Mouse (Mus musculus): Measurements from ENCODE around the gene Met. TPM values are rescaled to one million over a fixed set of nuclear protein-coding genes. Genes with fewer than 3 reads are reported as not detected.

Gene Met
- polyA plus RNA-seq, 1 experiment from 2014 or later, result 1.8 TPM

GRCm38 (mm10) chr6:17554263-17554662 lies 90.7 kb downstream of the Met start:
- no peak overlapping the region for H3K4me3 ChIP-seq (ENCODE audit: low read length)
- WGBS, result 74% methylated on average over 7 of the region's 7 CpGs
- no peaks in the 10 kb centered on the region for H3K9me3 ChIP-seq (ENCODE audit: control insufficient read depth, low read length)
- peak; percentile 34 for ATAC-seq
- H3K4me1 ChIP-seq (ENCODE audit: control insufficient read depth, insufficient read depth, low read depth, low read length), result no peaks in the 10 kb centered on the region
- H3K9ac ChIP-seq (ENCODE audit: low read depth, low read length), result no peak overlapping the region
- H3K4me2 ChIP-seq (ENCODE audit: low read length), result no peak overlapping the region
- H3K36me3 ChIP-seq (ENCODE audit: control insufficient read depth, insufficient read depth, low read length), result no peaks in the 10 kb centered on the region
- no peak overlapping the region for H3K27ac ChIP-seq (ENCODE audit: low read depth, low read length)
- H3K27me3 ChIP-seq (replicated peaks; ENCODE audit: control insufficient read depth, insufficient read depth, low read length), result no peaks in the 10 kb centered on the region

- peak; percentile 68 for ATAC-seq
- no peaks in the 10 kb centered on the region for H3K27me3 ChIP-seq (replicated peaks; ENCODE audit: control insufficient read depth, insufficient read depth, low read length)
- H3K4me2 ChIP-seq (ENCODE audit: low read length), result no peak overlapping the region
- no peak overlapping the region for H3K9ac ChIP-seq (ENCODE audit: low read depth, low read length)
- H3K27ac ChIP-seq (ENCODE audit: low read depth, low read length), result no peak overlapping the region
- H3K4me3 ChIP-seq (ENCODE audit: low read length), result no peak overlapping the region
- no peaks in the 10 kb centered on the region for H3K36me3 ChIP-seq (ENCODE audit: control insufficient read depth, insufficient read depth, low read length)
- WGBS, result 24% methylated on average over 3 of the region's 3 CpGs
- H3K4me1 ChIP-seq (ENCODE audit: control insufficient read depth, insufficient read depth, low read depth, low read length), result no peaks in the 10 kb centered on the region
- no peaks in the 10 kb centered on the region for H3K9me3 ChIP-seq (ENCODE audit: control insufficient read depth, low read length)
Observed at GRCm38 (mm10) chr6:17554757-17555156, 91.2 kb downstream of the Met start.

DNA sequence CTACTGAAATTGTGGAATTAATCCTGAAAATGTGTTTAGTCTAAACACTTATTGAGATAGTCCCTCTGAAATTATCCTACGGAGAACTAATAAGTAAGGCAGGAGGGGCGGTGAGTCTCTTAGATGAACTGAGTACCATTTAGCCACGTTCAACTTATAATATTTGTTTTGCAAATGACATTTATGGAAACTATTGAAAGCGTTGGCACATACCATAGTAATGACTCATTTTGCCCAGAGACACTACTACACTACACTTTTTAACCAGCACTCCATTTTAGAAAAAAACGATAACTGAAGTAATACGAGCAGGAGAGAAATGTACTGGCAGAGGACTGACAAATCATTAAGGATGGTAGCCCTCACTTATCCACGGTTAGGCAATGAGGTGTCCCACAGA lies 92.1 kb downstream of the Met start:
- no peak for ATAC-seq
- H3K27me3 ChIP-seq (replicated peaks; ENCODE audit: control insufficient read depth, insufficient read depth, low read length), result no peaks in the 10 kb centered on the region
- H3K27ac ChIP-seq (ENCODE audit: low read depth, low read length), result no peak overlapping the region
- H3K9me3 ChIP-seq (ENCODE audit: control insufficient read depth, low read length), result no peaks in the 10 kb centered on the region
- H3K4me2 ChIP-seq (ENCODE audit: low read length), result no peak overlapping the region
- H3K4me1 ChIP-seq (ENCODE audit: control insufficient read depth, insufficient read depth, low read depth, low read length), result no peaks in the 10 kb centered on the region
- no peaks in the 10 kb centered on the region for H3K36me3 ChIP-seq (ENCODE audit: control insufficient read depth, insufficient read depth, low read length)
- 76% methylated on average over 7 of the region's 7 CpGs for WGBS
- H3K4me3 ChIP-seq (ENCODE audit: low read length), result no peak overlapping the region
- H3K9ac ChIP-seq (ENCODE audit: low read depth, low read length), result no peak overlapping the region

DNA sequence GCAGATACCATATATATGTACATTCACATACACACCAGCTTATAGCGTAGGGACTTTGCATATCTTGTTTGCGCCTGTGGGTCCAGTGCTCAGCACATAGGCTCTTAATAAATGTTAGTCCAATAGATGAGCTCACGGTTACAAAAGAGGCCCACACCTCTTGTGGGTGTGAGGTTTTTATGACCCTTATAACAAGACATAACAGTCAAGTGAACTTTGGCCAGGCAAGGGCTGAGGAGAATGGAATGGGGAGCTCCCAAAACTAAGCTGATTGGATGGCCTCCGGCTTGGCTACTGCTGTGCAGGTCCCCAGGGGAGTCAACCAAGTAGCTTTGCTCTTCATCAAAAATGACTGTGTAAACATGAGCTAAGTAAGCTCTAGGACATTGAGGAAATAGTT lies 96.1 kb downstream of the Met start:
- 90% methylated on average over 4 of the region's 4 CpGs for WGBS
- no peak for ATAC-seq
- no peak overlapping the region for H3K27ac ChIP-seq (ENCODE audit: low read depth, low read length)
- no peak overlapping the region for H3K4me2 ChIP-seq (ENCODE audit: low read length)
- H3K9ac ChIP-seq (ENCODE audit: low read depth, low read length), result no peak overlapping the region
- H3K9me3 ChIP-seq (ENCODE audit: control insufficient read depth, low read length), result no peaks in the 10 kb centered on the region
- H3K4me1 ChIP-seq (ENCODE audit: control insufficient read depth, insufficient read depth, low read depth, low read length), result peaks cover 4% of the 10 kb centered on the region
- H3K4me3 ChIP-seq (ENCODE audit: low read length), result no peak overlapping the region
- H3K27me3 ChIP-seq (replicated peaks; ENCODE audit: control insufficient read depth, insufficient read depth, low read length), result no peaks in the 10 kb centered on the region
- H3K36me3 ChIP-seq (ENCODE audit: control insufficient read depth, insufficient read depth, low read length), result no peaks in the 10 kb centered on the region

DNA sequence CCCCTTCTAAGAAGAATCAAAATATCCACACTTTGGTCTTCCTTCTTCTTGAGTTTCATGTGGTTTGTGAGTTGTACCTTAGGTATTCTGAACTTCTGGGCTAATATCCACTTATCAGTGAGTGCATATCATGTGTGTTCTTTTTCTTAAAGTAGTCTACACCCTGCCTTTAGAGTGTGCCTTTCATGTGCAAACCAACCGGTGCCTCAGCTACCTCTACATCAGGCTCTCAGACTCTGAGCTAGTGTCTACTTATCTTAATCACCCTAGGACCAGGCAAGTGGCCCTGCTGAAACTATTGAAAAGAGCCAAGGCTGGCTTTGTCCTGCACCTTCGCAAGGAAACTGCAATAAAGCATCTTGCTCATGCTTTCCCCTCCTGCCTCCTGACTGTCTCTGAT lies 97.7 kb downstream of the Met start:
- Histone ChIP-seq H3K27ac (ENCODE audit: low read depth, low read length) (no peak overlapping the region), H3K4me1 (ENCODE audit: control insufficient read depth, insufficient read depth, low read depth, low read length) (peaks cover 4% of the 10 kb centered on the region), H3K4me3 (ENCODE audit: low read length) (no peak overlapping the region), H3K9me3 (ENCODE audit: control insufficient read depth, low read length) (no peaks in the 10 kb centered on the region), H3K36me3 (ENCODE audit: control insufficient read depth, insufficient read depth, low read length) (no peaks in the 10 kb centered on the region), H3K27me3 (replicated peaks; ENCODE audit: control insufficient read depth, insufficient read depth, low read length) (no peaks in the 10 kb centered on the region), H3K4me2 (ENCODE audit: low read length) (no peak overlapping the region), H3K9ac (ENCODE audit: low read depth, low read length) (no peak overlapping the region)
- 29% methylated on average over 2 of the region's 2 CpGs for WGBS
- ATAC-seq, result no peak

DNA sequence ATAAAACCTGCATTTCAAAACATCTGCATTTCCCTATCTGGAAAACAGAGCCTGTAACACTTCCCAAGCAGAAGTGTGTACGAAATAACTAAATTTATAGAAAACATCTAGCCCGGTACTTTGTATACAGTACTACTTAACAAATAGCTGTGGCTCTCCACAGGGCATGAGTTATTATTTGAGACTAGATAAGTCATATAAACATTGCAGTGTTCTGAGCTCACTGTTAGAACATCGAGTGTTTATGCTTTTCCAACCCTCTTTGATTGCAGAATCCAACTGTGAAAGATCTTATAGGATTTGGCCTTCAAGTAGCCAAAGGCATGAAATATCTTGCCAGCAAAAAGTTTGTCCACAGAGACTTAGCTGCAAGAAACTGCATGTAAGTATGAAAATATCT lies 98.3 kb downstream of the Met start:
- Histone ChIP-seq H3K27me3 (replicated peaks; ENCODE audit: control insufficient read depth, insufficient read depth, low read length) (no peaks in the 10 kb centered on the region), H3K36me3 (ENCODE audit: control insufficient read depth, insufficient read depth, low read length) (no peaks in the 10 kb centered on the region), H3K27ac (ENCODE audit: low read depth, low read length) (no peak overlapping the region), H3K4me1 (ENCODE audit: control insufficient read depth, insufficient read depth, low read depth, low read length) (peaks cover 4% of the 10 kb centered on the region), H3K9me3 (ENCODE audit: control insufficient read depth, low read length) (no peaks in the 10 kb centered on the region), H3K9ac (ENCODE audit: low read depth, low read length) (no peak overlapping the region), H3K4me3 (ENCODE audit: low read length) (no peak overlapping the region), H3K4me2 (ENCODE audit: low read length) (no peak overlapping the region)
- 63% methylated on average over 3 of the region's 3 CpGs for WGBS
- ATAC-seq, result no peak

DNA sequence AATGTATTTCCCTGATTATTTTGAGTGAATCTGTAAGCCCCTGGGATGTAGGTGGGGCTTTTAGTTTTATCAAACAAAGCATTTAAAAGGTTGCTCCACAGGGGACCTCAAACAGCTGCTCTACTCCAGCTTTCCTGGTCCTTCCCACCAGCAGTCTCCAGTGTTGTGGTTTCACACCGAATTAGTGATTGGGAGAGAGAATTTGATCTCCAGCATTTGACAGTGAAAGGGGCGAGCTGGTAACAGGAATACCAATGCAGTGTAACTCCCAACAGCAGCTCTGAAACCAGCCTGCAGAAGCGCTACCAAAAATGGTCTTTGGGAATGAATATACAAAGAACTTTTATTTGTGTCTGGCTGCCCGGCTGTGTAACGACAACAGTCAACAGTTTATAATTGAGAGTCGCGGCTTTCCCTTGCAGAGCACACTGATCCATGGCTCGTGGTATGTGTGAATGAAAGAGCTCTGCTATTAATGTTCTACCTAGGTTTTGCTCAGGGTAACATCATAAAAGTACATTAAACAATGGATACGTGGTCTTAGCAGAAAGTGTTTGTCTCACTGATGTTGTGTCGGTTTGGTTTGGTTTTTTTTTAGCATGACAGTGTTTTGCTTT lies 99.0 kb downstream of the Met start:
- Histone ChIP-seq H3K9me3 (ENCODE audit: control insufficient read depth, low read length) (no peaks in the 10 kb centered on the region), H3K4me2 (ENCODE audit: low read length) (peak overlapping the region; percentile 17; the same call in 1 of the 2 replicates), H3K27ac (ENCODE audit: low read depth, low read length) (no peak overlapping the region), H3K9ac (ENCODE audit: low read depth, low read length) (no peak overlapping the region), H3K4me3 (ENCODE audit: low read length) (no peak overlapping the region), H3K4me1 (ENCODE audit: control insufficient read depth, insufficient read depth, low read depth, low read length) (peaks cover 4% of the 10 kb centered on the region), H3K27me3 (replicated peaks; ENCODE audit: control insufficient read depth, insufficient read depth, low read length) (no peaks in the 10 kb centered on the region), H3K36me3 (ENCODE audit: control insufficient read depth, insufficient read depth, low read length) (no peaks in the 10 kb centered on the region)
- ATAC-seq, result peak; percentile 30; the same call in 1 of the 2 replicates
- 13% methylated on average over 10 of the region's 10 CpGs for WGBS

GRCm38 (mm10) chr6:17568702-17569352 lies 105.2 kb downstream of the Met start:
- no peak overlapping the region for H3K4me3 ChIP-seq (ENCODE audit: low read length)
- no peak for ATAC-seq
- no peak overlapping the region for H3K4me2 ChIP-seq (ENCODE audit: low read length)
- H3K27ac ChIP-seq (ENCODE audit: low read depth, low read length), result no peak overlapping the region
- 92% methylated on average over 11 of the region's 11 CpGs for WGBS
- H3K9ac ChIP-seq (ENCODE audit: low read depth, low read length), result no peak overlapping the region
- H3K4me1 ChIP-seq (ENCODE audit: control insufficient read depth, insufficient read depth, low read depth, low read length), result no peaks in the 10 kb centered on the region
- H3K9me3 ChIP-seq (ENCODE audit: control insufficient read depth, low read length), result no peaks in the 10 kb centered on the region
- H3K27me3 ChIP-seq (replicated peaks; ENCODE audit: control insufficient read depth, insufficient read depth, low read length), result no peaks in the 10 kb centered on the region
- H3K36me3 ChIP-seq (ENCODE audit: control insufficient read depth, insufficient read depth, low read length), result no peaks in the 10 kb centered on the region

- Histone ChIP-seq H3K4me1 (ENCODE audit: control insufficient read depth, insufficient read depth, low read depth, low read length) (no peaks in the 10 kb centered on the region), H3K4me2 (ENCODE audit: low read length) (no peak overlapping the region), H3K9ac (ENCODE audit: low read depth, low read length) (no peak overlapping the region), H3K36me3 (ENCODE audit: control insufficient read depth, insufficient read depth, low read length) (no peaks in the 10 kb centered on the region), H3K27ac (ENCODE audit: low read depth, low read length) (no peak overlapping the region), H3K4me3 (ENCODE audit: low read length) (no peak overlapping the region), H3K9me3 (ENCODE audit: control insufficient read depth, low read length) (no peaks in the 10 kb centered on the region), H3K27me3 (replicated peaks; ENCODE audit: control insufficient read depth, insufficient read depth, low read length) (no peaks in the 10 kb centered on the region)
- no peak for ATAC-seq
- WGBS, result 87% methylated on average over 5 of the region's 5 CpGs
Observed at GRCm38 (mm10) chr6:17573227-17573626, 109.6 kb downstream of the Met start.
